Mouse (Mus musculus) cerebellum, postnatal 4 days (tissue): ENCODE results near the gene Fign.

ENCODE experiments used
- DNase-seq, 2 experiments: peaks; one replicate each; pipeline ENCODE4 v3.0.0; 2022; ENCODE audit warnings: low spot score in 2 of 2, mixed read lengths in 1 of 2

Fign gene

GRCm38 (mm10) chr2:64097937-64098617 lies at the start of gene Fign:
Gene Fign (minus strand): TSS chr2:64098038.
- DNase-seq = peak; percentile 45 to 71

DNA sequence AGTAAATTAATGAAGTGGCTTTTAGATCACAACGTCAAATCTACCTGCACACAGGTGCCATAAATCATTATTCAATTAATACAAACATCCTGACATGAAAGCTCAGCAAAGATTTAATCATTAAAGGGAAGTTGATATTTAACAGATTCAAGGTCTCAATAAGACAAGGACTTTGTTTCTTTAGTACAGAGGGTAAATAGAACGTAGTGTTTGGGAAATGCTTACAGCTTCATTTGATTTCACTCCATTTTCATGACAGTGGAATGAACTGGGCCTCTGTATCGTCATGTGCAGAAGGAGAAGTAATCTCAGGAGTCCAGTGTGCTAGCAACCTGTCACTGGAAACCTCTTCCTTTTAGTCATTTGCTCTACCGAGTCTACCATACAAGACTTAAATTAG lies 35.8 kb upstream of the Fign start:
- DNase-seq = no peak

DNA sequence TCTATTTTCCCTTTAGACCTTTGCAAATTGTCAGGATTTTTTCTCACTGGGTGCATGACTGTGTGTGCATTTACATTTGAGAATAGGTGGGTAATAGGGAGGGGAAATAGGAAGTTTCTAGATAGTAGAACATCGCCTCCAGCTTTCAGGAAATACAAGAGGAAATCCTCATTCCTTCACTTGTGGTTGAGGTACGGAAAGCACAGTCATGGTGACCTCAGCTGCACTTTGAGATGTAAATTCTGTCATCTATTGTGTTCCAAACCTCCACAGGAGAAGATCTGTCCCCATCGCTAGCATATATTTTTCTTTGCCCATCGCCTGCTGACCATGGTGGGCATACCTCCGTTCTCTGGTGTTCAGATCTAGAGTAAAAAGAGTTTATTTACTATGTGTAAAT lies 22.7 kb upstream of the Fign start:
- no peak for DNase-seq

DNA sequence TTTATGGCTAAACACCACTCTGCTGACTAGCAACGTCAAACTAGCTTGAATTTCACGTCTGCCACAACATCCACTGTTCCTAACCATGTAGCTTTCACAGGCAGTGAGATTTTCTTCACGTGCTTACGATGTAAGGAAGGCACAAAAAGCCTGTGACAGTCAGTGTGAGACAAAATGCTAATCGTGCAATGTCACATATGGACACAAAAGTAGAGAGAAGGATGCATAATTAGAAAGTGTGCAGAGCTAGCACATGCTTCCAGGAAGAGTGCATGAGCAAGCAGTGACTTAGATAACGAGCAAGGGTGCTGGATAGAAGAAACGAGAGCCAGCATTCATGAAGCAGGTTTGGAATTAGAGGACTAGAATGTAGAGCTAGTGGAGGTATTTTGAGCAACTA lies 18.8 kb upstream of the Fign start:
- DNase-seq = no peak

DNA sequence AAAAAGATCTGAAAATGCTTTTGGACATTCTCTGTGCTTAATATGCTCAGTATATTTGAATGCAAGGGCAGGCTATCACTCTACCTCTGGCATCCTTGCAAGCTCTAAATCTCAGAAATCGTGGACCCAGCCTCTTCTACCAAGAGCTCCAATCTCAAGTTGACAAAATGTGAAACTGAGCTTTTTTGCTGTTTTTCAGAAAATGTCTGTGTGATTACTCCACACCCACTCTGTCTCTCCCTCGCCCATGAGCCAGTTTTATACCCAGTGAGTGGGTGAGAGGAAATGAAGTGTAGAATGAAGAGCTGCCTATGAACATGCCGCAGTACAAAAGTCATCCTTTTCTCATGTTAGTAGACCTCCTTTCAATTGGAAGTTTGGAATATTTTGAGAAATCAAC lies 13.3 kb upstream of the Fign start:
- DNase-seq = no peak

GRCm38 (mm10) chr2:64109860-64110259 lies 12.0 kb upstream of the Fign start:
- DNase-seq = peak; percentile 21 to 36

DNA sequence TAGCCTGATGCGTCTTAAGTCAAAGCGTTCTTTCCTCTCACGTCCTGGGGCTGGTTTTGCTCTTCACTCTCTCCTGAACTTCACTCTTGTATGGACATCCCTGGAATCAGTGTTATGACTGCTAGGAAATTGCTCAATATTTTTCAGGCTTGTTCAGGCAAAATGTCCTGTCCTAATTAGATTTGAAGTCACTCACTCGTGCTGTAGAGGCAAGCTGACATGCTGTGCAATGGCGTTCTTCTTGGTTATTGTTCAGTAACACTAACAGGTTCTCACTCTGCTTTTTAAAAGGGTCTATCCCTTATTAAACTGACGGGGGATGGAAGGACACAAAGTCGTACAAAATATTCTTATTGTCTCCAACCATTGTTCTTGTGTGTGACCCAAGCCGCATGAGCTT lies 10.2 kb upstream of the Fign start:
- DNase-seq = no peak

GRCm38 (mm10) chr2:64098618-64099320 lies 931 bp upstream of the Fign start:
- peak; percentile 21 to 40 for DNase-seq

GRCm38 (mm10) chr2:64096721-64097411 lies 972 bp downstream of the Fign start:
- DNase-seq = no peak

- DNase-seq = no peak
Measured at GRCm38 (mm10) chr2:64096176-64096575, 1.7 kb downstream of the Fign start.

- DNase-seq = no peak
Measured at GRCm38 (mm10) chr2:64095561-64095960, 2.3 kb downstream of the Fign start.

- DNase-seq = no peak
Measured at GRCm38 (mm10) chr2:64093087-64093486, 4.8 kb downstream of the Fign start.

DNA sequence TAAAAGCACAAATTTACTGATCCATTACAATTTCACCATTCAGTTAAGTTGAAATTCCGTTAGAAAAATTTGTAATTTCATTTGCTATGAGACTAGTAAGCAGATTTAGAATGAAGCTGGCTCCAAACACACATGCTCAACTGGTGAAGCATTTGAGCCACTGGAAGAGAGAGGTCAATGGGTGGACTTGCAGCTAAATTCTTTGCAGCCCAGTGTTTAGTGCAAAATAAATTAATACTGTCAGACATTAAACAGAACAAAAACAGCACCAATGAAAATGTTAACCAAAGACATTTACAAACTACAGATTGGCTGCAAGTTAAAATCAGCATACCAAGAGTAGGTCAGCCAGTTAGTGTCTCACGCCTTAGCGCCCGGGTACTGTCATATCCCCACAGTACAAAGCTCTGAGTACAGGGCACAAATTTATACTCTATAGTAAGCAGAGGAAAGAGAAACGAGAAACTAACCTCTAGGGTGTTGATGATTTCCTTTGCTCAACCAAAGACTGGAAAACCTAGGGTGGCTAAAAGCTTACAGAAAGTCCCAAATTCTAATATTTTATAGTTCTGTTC lies 13.9 kb downstream of the Fign start:
- no peak for DNase-seq

DNA sequence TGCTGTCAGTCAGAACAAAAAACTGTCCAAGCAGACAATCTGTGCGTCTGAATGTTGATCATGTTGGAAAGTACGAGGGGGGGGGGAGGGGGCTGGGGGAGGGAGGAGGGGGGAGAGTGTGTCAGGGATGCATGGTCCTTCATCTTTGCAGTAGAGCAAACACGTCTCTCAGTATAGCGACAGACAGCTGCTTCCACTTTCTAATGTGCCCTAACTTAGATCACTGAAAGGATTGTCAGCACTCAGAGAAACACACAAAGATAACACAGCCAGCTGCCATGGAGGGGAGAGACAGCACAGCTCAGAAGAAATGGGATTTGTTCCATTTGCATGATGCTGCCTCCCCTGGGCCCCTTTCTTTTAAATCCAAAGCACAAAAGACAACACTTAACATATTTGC lies 18.1 kb downstream of the Fign start:
- DNase-seq = no peak

GRCm38 (mm10) chr2:64078551-64078950 lies 19.3 kb downstream of the Fign start:
- DNase-seq = no peak

DNA sequence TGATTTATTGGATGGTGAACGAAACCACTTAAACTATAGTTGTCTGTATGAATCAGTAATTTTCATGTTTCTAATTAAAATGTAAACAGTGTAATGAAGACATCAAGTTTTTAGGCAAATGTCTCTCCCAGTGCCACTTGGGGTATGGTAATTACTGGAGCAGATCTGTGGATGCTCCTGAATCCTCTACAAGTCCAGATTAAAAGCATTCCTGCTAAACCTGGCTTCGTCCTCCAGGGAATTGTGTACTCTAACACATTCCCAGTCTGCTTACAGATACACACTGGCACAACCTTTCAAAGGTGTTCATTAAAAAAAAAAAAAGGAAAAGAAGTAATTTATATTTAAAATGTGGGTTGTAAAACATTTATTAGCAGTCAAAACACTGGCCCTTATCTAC lies 20.0 kb downstream of the Fign start:
- no peak for DNase-seq

GRCm38 (mm10) chr2:64075873-64076272 lies 22.0 kb downstream of the Fign start:
- DNase-seq = no peak

GRCm38 (mm10) chr2:64074602-64075389 lies 23.0 kb downstream of the Fign start:
- no peak for DNase-seq

- no peak for DNase-seq
Measured at GRCm38 (mm10) chr2:64072158-64072557, 25.7 kb downstream of the Fign start.

DNA sequence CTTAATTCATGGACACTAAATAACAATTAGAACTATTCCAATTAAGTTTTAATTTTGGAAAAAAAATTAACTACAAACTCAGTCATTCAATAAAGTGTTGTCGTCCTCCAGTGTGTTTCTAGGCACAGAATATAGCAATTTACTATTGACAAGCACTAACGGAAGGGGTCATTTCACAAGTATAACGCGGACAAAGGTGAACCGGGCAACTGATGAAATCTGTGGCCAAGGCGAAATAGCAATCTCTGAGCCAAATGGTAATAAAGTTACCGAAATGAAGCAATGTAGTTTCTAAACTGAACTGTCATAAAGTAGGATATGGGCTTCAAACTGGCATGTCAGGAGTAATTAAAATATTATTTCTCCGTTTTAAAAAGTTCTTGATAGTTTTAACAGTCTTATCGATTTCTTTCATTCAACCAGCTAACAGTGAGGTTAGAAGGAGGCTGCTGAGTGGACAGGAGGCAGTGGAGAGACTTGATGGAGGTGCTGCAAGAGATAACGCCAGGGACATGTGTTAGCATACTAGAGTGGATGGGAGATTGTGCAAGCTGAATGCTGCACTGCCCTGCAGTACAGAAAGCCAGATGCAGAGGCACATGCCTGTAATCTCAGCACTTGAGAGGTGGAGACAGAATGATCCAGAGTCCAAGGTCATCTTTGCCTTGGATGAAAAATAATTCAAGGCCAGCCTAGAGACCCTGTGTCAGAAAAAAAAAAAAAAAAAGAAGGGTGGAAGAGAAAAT lies 27.7 kb downstream of the Fign start:
- DNase-seq = no peak

DNA sequence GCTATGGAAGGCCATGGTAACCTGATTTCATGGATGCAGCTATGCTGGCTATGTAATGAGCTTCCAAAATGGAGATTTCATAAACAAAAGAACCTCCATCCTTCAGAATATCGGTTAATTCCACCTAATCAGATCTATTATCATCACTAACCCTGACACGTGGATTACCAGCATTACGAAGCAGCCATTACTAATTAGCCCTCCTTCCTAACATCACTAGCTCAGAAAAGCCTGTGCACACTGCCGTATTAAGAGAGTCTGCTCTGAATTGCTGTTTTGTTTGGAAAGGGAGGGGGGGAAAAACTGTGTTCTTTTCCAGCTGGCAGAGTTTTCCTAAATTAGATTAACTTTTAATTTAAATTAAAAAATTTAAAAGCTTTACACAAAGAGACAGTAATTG lies 32.3 kb downstream of the Fign start:
- DNase-seq = no peak
